Mouse (Mus musculus) heart, postnatal 36 days (tissue): ENCODE results near the gene 2900026A02Rik. TPM values are rescaled to one million over a fixed set of nuclear protein-coding genes. Genes with fewer than 3 reads are reported as not detected.

Source experiments
- DNase-seq, 2 experiments: peaks; one replicate each; pipeline ENCODE4 v3.0.0; 2021 to 2022
- intact Hi-C: fragments of 180-260 bp; cut with DNase I; formaldehyde crosslinking; loops from one replicate; pipeline ENCODE4 v1.15.1; 2025
- total RNA-seq, 2 experiments: library from RNA; stranded (reverse); gene quantifications; 2 replicates each; pipeline ENCODE4 v1.2.3; 2021

Gene 2900026A02Rik
- total RNA-seq, 2 experiments from 2014 or later, result 21.0 to 23.6 TPM

DNA sequence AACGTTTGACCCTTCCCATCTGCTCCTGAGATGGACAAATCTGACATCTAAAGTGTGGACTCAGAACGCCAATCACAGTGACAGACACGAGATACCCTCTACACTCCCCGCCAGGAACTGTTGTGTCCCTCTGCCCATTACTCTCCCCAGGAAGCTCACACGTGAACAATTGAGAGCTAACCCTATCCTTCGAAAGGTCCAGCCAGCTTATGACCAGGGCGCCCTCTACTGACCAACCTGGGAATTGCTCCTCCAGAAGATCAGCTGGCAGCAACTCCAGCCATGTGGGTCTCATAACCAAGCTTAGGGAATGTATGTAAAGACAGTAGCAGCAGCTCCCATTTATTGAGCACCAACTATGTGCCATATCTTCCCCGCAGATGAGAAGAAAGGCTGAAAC is 65.9 kb downstream of the 2900026A02Rik start:
- intact Hi-C loops, result loop anchor here (1.0 to 2.0 kb wide), 2 partner anchors 44 to 56 kb away; no protein-coding TSS in a partner anchor
- peak; percentile 85 to 90 for DNase-seq

DNA sequence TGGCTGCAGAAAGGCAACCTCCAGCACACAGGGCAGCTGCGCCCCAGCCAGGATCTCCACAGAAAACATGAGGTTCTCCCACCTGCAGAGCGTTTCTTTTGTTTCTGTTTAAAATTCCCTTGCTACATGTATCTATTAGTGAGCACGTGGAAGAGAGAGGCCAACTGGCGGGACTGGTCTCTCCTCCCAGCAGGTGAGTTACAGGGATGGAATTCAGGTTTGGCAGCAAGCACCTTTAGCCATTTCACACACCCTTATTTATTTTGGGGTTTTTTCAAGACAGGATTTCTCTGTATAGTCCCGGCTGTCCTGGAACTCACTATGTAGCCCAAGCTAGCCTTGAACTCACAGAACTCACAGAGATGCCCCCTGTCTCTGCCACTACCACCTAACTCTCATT is 66.6 kb downstream of the 2900026A02Rik start:
- intact Hi-C loops, result loop anchor here (2.0 kb wide), 1 partner anchor 44 kb away; no protein-coding TSS in a partner anchor
- DNase-seq, result no peak

DNA sequence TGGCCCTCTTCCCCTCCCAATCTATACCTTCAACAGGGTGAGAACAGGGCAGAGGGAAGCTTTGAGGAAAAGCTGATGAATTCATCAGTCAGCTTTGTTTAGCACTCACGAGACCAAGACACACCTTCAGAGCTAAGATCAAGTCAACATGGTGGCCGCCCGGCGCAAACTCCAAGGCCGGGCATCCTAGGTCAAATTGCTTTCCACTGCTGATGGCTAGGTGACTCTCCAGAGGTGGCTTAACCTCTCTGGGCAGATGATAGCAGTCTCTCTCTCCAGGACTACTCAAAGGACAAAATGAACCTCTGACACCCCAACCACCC is 67.6 kb downstream of the 2900026A02Rik start:
- intact Hi-C loops, result no loop called here
- no peak for DNase-seq

DNA sequence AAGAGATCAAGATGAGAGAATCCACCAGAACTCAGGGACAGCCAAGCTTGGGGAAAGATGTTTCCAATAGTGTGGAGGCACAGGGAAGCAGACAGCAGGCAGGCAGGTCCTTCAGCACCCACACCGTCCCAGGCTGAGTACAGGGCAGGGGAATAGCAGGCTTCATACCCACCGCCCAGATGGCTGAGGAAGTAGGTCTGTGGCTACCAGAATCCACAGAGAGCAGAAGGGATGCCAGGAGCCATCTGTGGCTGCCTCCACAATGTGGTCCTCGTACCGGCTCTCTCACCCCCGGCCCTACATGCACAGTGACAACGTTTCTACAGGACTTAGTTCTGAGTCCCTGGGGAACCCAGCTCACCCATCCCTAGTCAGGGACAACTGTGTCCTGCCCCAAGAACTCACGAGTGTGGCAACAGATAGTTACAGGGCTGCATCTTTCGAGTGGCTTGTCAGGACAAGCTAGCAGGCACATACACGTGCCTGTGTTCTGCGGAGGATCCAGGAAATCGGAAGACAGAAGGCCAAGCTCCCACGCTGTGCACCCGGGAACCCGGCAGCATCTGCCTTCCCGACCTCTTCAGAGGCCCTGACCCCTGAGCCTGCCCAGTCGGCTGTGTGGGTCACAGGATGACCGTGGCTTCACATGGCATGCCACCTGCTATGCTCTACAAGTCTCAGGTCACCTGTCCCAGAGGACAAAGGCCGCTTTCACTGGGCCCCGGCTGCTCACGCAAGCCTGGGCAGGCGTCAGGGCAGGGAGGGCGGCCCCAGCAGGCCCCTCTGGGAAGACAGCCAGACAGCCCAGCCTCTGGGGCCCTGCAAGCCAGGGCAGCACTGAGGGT is 68.2 kb downstream of the 2900026A02Rik start:
- no peak for DNase-seq
- intact Hi-C loops, result no loop called here

DNA sequence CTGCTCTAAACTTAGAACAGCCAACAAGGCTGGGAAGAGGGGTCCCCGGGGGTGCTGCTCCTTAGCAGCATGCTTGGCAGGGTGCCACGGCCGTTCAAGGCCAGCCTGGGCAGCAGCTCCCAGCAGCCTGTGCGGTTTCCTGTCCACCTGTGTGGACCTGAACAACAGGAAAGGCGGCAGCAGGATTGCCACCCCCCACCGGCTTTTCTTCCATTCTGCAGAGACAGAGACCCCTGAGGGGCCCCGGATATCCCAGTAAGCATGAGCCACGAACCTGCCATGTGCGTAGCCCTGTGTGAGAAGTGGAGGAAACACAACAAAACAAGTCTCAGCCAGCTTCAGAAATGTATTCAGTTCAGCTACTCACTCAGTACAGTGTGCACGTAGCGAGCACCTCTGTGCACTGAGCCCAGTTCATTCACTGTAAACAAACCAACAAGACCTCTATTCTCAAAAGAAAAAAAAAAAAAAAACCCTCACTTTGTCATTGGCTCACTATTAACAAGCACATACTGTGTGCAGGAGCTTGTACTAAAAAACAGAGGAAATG is 69.4 kb downstream of the 2900026A02Rik start:
- intact Hi-C loops, result no loop called here
- DNase-seq, result peak in 1 of 2 experiments; percentile 49

DNA sequence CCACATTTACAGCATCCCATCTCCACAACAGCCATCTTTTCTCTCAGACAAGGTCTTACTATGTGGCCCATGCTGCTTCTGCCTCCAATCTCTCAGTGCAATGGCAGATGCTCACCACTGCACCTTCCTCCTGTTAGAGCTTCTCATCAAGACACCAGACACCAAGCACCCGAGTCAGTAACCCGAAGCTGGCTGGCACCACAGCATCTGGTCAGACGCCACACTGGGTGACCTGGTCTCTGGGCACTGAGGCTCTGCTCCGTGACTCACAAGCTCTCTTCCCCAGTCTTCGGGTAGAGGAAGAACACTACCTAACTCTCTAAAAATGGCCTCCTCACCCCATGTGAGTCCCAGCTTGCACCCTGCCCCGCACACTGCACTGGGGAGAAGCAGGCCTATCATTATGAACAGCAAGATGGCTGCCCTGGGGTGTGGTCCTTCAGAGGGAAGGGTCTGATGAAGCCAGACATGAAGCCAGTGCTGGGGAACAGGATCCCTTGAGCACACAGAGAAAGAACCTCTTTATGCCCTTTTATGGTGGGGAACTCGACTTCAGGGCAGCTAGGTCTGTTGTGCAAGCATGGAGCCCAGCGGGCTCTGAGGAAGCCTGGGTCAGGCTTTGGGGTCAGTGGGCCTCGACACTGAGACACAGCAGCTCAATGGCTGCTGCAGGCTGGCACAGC is 70.0 kb downstream of the 2900026A02Rik start:
- intact Hi-C loops, result no loop called here
- DNase-seq, result no peak

DNA sequence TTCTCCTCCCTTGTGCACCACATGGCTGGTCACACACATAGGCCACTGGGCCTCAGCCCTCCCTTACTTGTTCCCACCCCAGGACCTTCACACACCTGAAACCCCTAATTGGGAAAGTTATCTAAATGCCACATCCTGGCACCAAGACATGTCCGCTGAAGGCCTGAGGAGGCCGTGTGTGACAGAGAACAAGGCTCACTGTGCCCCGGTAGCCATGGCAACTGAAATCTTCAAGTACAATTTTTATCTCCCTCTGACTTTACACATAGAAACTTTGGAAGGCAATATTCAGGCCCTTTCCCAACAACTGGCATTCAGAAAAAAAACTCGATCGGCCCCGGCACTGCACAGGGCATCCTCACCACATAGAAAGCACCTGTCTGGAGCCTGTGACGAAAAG is 72.0 kb downstream of the 2900026A02Rik start:
- intact Hi-C loops, result no loop called here
- no peak for DNase-seq

DNA sequence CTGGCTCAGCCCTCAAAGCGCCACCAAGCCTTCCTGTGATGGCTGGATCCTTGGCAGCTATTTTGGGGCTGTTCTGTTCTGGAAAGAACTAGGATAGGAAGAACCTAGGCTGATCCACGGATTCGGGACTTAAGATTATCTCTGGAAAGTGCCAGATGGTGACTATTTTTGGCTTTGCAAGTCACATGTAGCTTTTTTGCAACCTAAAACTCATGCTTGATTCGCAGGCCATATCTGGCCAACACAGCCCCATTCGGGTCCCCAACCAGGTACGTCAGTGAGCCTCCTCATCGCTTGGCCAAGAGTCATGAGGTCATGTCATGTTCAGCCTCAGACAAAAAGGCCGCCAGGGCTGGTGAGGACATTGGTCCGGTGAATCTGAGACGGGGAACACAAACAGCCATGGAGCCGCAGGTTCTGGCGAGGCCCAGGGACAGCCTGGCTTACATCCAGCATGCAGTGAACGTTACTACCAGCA is 73.0 kb downstream of the 2900026A02Rik start:
- intact Hi-C loops, result no loop called here
- no peak for DNase-seq

DNA sequence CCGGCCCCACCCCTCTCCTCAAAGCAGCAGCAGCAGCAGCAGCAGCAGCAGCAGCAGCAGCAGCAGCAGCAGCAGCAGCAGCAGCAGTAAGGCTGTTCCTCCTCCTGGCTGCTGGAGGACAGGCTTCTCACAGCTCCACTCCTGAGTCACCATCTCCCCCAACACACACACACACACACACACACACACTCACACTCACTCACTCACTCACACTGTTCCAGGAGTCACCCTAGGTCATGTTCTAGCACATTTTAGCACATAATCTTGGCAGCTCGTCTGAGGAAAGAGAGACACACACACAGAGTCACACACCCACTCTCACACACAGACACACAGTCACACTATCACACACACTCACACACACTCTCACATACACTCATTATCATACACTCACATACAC is 74.4 kb downstream of the 2900026A02Rik start:
- no peak for DNase-seq
- intact Hi-C loops, result no loop called here

DNA sequence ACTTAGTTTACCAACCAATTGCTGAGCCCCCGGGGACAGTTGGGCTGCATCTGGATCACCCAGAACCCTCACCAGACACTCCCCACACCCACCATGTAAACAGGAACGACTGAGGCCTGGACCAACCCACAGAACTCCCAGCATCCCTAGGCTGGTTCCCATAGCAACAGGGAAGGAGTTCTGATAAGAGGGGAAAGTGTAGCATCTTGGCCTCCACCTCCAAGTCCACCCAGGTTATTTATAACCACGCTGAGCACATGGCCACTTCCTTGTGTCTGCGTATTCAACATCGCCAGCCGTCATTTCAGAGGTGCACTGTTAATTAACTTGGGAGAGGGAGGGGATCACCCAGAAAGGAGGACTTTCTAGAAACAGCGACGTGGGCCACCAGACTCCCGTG is 75.9 kb downstream of the 2900026A02Rik start:
- intact Hi-C loops, result no loop called here
- DNase-seq, result no peak

DNA sequence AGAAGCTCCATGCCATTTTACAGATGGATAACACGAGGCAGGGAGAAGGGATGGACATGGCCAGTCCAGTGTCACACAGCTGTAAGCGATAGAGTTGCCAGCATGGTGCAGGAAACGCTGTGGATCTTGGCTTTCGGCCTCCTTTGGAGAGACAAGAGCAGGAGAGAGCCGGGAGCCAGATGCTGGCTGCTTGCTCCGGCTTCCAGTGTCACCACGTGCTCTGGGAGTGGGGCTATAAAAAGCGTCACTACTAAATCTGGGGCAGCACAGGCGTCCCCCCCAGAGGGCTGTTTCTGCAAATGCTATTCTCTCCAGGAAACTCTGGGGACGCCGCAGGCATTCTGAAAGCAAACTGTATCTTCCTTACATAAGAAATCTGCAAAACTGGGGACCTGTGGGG is 78.5 kb downstream of the 2900026A02Rik start:
- peak; percentile 66 to 72 for DNase-seq
- intact Hi-C loops, result no loop called here

DNA sequence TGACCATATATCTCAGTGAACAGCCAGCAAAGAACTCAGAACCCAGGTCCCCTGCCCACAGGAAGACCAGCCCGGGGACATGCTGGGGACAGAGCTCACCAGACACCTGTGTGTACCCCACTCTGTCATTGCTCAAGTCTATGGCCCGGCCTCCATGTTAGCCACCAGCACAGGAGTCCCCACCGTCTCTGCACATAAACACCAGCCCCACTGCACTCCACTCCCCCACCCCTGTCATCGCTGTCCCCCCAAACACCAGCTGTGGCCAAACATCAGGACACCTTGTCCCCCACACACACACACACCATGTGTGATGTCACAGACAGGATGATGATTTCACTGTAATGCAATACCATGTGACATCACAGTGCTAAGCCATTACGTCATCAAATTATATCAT is 79.0 kb downstream of the 2900026A02Rik start:
- intact Hi-C loops, result no loop called here

DNA sequence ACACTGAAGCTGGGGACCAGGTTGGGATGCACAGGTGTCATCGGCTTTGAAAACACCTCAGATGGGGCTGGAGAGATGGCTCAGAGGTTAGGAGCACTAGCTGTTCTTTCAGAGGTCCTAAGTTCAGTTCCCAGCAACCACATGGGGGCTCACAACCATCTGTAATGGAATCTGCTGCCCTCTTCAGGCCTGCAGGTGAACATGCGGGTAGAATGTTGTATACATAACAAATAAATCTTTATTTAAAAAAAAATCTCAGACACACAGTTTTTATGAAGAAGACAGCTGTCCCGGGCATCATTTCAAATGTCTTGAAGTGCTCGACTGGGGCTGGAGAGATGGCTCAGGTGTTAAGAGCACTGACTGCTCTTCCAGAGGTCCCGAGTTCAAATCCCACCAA is 80.2 kb downstream of the 2900026A02Rik start:
- DNase-seq, result no peak
- intact Hi-C loops, result no loop called here

More for the DNA sequence above, 79.0 kb downstream of the 2900026A02Rik start:
- DNase-seq, result no peak

DNA sequence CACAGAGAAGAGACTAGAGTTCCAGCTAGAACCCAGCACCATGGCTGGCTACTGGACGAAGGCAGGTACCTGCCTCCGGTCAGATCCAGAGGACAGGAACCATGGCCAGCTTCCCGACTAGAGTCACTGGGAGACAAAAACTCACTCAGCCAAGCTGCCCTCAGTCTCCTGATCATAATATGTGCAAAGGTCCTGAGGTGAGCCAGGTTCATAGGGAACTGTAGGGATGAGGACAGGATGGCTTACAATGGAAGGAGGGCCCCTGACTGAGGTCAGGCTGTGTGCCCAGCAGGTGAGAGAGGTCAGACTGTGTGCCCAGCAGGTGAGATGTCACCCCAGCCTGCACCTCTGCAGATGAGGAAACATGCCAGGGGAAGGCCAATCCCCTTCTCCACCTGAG is 81.0 kb downstream of the 2900026A02Rik start:
- intact Hi-C loops, result no loop called here

DNA sequence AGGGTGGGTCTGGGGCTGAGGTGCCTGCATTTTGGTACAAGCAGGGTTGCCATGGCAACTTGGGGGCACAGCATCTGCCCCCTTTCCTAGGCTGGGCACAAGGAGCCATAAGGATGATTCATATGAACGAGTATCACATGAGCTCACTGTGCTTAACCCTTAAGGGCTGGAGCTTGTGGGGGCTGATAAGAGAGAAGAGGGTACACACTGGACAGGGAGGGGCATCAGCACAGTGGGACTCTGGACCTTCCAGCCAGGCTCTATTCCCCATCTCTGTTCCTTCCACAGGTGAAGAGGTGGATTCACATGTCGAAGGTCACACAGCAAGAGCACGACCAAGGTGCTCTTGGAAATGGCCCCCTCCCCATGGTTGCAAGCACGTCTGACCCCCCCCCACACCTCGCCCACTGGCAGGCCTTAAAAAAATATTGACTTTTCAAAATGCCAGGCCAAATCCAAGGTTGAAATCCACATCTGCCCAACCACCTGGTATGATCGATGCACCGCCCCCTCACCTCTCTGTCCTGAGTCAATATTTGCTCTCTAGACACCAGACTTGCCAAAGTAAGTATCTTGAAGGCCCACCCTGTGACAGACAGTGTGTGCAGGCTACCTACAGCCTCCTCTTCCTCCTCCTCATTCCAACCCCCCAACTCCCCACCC is 81.8 kb downstream of the 2900026A02Rik start:
- DNase-seq, result no peak
- intact Hi-C loops, result loop anchor here (2.0 kb wide), 1 partner anchor 28 kb away; no protein-coding TSS in a partner anchor

More for the DNA sequence above, 81.0 kb downstream of the 2900026A02Rik start:
- DNase-seq, result no peak

DNA sequence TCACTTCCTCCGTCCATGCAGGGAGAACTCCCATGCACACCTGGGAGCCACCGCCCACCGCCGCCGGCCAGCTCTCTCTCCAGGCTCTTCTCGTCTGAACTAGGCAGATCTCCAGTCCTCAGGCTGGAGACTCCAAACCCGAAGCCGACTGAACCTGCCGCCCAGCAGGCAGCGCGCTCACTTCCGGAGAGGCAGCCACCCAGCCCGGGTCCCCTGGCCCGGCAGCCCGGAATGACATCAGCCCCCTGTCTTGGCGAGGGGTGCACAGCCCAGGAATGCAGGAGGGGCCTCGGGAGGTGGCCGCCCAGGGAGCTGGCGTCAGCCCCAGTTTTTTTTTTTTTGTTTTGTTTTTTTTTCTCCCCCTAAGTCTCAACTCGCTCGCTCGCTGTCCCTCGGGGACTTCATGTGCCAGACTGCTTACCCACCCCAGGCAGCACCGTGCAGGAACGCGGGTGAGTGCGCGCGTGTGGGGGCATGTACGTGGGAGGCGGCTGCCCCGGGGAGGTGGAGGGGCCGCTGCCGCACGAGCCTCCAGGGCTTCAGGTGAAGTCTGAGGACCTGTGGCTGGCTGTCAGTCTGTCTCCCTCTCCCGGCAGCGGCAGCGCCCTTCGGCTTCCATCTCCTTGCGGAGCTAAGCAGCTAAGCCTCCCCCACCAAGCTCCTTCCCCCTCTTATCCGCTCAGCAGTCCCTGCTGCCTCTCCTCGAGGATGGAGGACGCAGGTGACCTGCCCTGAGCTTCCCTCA is 82.5 kb downstream of the 2900026A02Rik start:
- DNase-seq, result peak; percentile 75 to 78
- intact Hi-C loops, result loop anchor here (2.0 kb wide), 1 partner anchor 28 kb away; no protein-coding TSS in a partner anchor

DNA sequence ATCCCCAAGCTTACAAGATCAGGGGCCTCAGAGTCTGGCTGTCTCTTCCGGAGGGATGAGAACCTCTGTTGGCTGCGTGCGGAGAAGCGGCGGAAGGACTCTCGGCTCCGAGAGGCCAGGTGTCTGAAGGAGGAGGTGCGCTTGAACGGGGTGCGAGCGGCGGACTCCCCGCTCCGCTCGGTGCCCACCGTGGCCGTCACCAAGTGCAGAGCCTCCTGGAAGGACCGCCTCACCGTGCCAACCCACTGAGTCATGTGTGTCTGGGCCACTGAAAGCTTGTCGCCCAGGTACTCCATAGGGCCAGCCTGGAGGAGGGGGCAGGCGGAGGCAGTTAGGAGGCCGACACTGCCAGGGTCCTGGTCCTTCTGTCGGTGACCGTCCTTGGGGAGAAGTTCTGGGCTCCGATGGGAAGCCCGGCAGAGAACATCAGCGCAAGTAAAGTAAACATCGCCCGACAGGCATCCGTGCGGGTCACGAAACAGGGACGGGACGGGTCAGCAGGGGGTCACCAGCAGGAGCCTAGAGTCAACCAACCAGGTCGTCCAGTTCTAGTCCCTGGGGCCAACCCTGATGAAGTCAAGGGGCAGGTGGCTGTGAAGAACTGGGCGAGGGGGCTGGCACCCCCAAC is 83.2 kb downstream of the 2900026A02Rik start:
- intact Hi-C loops, result loop anchor here (2.0 kb wide), 1 partner anchor 27 kb away; no protein-coding TSS in a partner anchor
- DNase-seq, result no peak

DNA sequence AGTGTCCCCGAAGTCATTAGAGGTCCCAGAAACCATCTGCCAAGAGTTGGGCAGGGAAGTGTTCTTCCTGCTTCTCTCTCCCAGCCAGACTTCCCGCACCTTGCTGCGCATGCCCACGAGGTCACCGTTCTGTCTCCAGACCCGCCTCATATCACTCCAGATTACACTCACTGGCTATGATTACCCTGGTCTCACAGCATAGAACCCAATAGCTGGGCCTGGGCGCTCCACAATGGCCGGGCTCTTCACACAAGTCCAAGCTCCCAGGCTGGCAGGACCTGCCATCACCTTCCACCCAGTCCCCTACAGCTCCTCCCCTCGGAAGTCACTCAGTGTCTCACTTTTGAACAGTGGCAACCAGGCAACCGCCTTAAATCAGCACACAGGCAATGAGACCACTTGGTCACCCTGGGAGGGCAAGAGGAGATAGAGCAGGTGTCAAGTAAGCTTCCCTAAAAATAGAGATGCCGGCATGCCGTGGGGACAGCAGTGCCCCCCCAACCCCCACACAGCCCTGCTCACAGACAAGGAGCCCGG is 84.0 kb downstream of the 2900026A02Rik start:
- intact Hi-C loops, result no loop called here
- peak; percentile 53 to 55 for DNase-seq

DNA sequence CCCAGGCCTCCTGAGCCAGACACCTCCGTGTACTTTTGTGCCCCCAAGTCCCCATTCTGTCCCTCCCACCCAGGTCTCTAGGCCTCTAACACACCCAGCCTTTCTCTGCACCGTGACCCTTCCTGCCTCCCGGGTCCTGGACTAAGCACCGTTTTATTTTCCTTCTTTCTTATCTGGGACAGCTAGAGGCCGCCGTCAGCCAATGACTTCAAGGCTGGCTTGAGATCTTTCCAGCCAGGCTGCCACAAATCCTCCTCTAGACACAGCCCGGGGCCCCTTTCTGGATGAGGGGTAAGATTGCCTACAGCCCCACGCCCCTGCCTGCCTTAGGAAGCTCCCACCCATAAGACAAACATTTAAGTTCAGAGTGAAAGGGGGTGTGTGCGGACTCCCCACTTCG is 85.5 kb downstream of the 2900026A02Rik start:
- DNase-seq, result no peak
- intact Hi-C loops, result no loop called here
